Mouse (Mus musculus) neural tube, embryonic 11.5 days (tissue): ENCODE data around the gene Ssbp3. TPM values are rescaled to one million over a fixed set of nuclear protein-coding genes. Genes with fewer than 3 reads are reported as not detected.

Source experiments
- ATAC-seq: fragments of 200-750 bp; cut with Nextera tagmentation; 2 replicates; pipeline ENCODE4 v1.8.0; 2017; ENCODE audit warnings: moderate number of reproducible peaks, mild to moderate bottlenecking, moderate TSS enrichment, moderate library complexity; ENCODE audit not compliant: insufficient read depth, low FRiP score, low TSS enrichment
- DNase-seq: peaks from one replicate; pipeline ENCODE4 v3.0.0-alpha.2; 2015; ENCODE audit warnings: low spot score
- H3K27ac ChIP-seq: fragments of 300-500 bp; sonication (generic); 2 replicates; pipeline ENCODE4 v1.5.1; 2014; ENCODE audit warnings: low read depth, mild to moderate bottlenecking, low read length
- H3K27me3 ChIP-seq: fragments of 300-500 bp; sonication (generic); 2 replicates; pipeline ENCODE4 v1.6.1; 2014; ENCODE audit warnings: mild to moderate bottlenecking, low read length, mixed read lengths; ENCODE audit not compliant: control insufficient read depth, insufficient read depth
- H3K36me3 ChIP-seq: fragments of 300-500 bp; sonication (generic); 2 replicates; pipeline ENCODE4 v1.6.1; 2014; ENCODE audit warnings: mild to moderate bottlenecking, low read length, moderate library complexity, mixed read lengths; ENCODE audit not compliant: control insufficient read depth, insufficient read depth
- H3K4me1 ChIP-seq: fragments of 300-500 bp; sonication (generic); 2 replicates; pipeline ENCODE4 v1.6.1; 2014; ENCODE audit warnings: low read length, mixed read lengths; ENCODE audit not compliant: control insufficient read depth, insufficient read depth
- H3K4me2 ChIP-seq: fragments of 300-500 bp; sonication (generic); 2 replicates; pipeline ENCODE4 v1.6.1; 2014; ENCODE audit warnings: low read depth, mild to moderate bottlenecking, moderate library complexity
- H3K4me3 ChIP-seq: fragments of 300-500 bp; sonication (generic); 2 replicates; pipeline ENCODE4 v1.5.1; 2014; ENCODE audit warnings: low read depth, low read length
- H3K9ac ChIP-seq: fragments of 300-500 bp; sonication (generic); 2 replicates; pipeline ENCODE4 v1.6.1; 2014; ENCODE audit warnings: mild to moderate bottlenecking, low read length
- H3K9me3 ChIP-seq: fragments of 300-500 bp; sonication (generic); 2 replicates; pipeline ENCODE4 v1.6.1; 2016; ENCODE audit warnings: low read length; ENCODE audit not compliant: control insufficient read depth
- WGBS: fragments of 180-500 bp; shearing (Covaris S2); extraction: QIAGEN DNeasy Blood & Tissue Kit; methylation state at CpG from one replicate; pipeline ENCODE4 v1.1.7; 2014; 5-methylcytosine and 5-hydroxymethylcytosine counted together
- polyA plus RNA-seq: library from polyadenylated mRNA; unstranded; fragments of >200 nt; fragmentation: Nextera tagmentation; extraction: Ambion mirVana; gene quantifications from 2 replicates; pipeline ENCODE4 v1.2.1, GENCODE M21; 2014

The Ssbp3 gene
- polyA plus RNA-seq, 1 experiment from 2014 or later = 145 TPM

DNA sequence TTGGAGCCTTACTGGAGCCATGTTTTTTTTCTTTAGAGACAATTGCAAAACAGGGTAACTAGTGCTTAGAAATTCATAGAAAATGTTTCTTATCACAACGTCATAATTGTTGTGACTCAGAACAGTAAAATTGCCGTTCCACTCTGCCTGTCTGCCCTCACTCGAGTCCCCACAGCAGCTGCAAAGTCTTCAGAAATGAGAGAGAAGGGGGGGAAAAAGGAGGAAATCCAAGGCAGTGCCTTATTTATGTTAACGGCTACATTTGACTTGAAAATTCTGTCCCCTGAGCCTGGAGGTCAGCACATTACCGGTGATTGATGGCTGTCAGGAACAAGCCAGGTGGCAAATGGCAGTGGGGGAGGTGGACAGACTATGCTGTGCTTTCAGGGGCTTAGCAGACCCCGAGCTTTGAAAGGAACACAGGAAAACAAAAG lies 66.7 kb downstream of the Ssbp3 start:
- Histone ChIP-seq H3K4me2 (0 out of 2 replicates have a peak overlapping the region, but pooled peaks have one; percentile 1), H3K36me3 (no peaks in the 10 kb centered on the region; the same call in 1 of the 2 replicates), H3K9me3 (no peaks in the 10 kb centered on the region), H3K4me1 (peaks cover 85% of the 10 kb centered on the region), H3K27ac (peak overlapping the region; percentile 76), H3K4me3 (no peak overlapping the region), H3K9ac (no peak overlapping the region), H3K27me3 (no peaks in the 10 kb centered on the region)
- DNase-seq (peak; percentile 80), ATAC-seq (peak; percentile 79)
- WGBS = 2% methylated on average over 6 of the region's 6 CpGs

DNA sequence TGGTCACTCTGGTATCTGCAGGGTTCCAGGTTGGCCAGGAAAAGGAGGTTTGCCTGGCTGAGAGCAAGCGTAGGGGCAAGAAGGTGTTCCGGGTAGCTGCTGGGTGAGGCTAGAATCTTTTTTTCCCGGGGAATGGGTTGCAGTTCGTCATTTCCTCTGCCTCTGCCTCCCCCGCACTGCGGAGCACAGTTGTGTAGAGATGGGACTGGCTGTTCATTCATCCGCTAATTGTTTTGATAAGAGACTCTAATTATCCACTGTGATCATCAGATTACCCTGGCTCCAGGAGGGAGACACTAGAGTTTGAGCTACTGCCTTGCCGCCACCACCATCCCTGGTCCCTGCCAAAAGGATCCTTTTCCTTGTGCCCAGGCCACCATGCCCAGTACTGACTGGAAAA lies 67.9 kb downstream of the Ssbp3 start:
- no peak overlapping the region for H3K9ac ChIP-seq
- whole genome bisulfite sequencing = 44% methylated on average over 8 of the region's 8 CpGs

DNA sequence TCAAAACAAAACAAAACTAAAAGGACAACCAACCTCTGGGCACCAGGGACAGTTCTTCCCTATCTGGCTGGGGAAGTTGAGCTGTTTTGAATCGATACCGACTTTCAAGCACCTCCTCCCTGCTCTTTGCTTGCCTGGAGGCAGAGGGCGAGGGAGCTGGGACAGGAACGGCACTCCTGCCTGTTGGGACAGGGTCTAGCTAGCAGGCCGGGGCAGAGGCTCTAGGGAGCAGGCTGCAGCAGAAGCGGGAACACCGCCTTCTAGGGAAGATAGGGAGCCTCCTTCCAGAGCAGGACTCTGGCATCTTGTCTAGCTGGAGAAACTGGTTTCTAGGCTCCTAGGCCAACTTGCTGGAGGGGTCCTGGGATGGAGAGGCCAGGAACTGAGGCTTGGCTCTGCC lies 70.2 kb downstream of the Ssbp3 start:
- Histone ChIP-seq H3K4me2 (no peak overlapping the region), H3K27ac (no peak overlapping the region), H3K4me1 (peaks cover 90% of the 10 kb centered on the region), H3K36me3 (no peaks in the 10 kb centered on the region), H3K27me3 (no peaks in the 10 kb centered on the region), H3K9me3 (no peaks in the 10 kb centered on the region), H3K9ac (no peak overlapping the region), H3K4me3 (no peak overlapping the region)
- no peak for DNase-seq
- 40% methylated on average over 7 of the region's 7 CpGs for WGBS
- no peak for ATAC-seq

More for the DNA sequence above, 67.9 kb downstream of the Ssbp3 start:
- DNase-seq (no peak), ATAC-seq (no peak)
- Histone ChIP-seq H3K27me3 (no peaks in the 10 kb centered on the region), H3K4me2 (no peak overlapping the region), H3K36me3 (no peaks in the 10 kb centered on the region; the same call in 1 of the 2 replicates), H3K9me3 (no peaks in the 10 kb centered on the region), H3K4me1 (peaks cover 85% of the 10 kb centered on the region), H3K4me3 (no peak overlapping the region), H3K27ac (peak overlapping the region; percentile 76)

DNA sequence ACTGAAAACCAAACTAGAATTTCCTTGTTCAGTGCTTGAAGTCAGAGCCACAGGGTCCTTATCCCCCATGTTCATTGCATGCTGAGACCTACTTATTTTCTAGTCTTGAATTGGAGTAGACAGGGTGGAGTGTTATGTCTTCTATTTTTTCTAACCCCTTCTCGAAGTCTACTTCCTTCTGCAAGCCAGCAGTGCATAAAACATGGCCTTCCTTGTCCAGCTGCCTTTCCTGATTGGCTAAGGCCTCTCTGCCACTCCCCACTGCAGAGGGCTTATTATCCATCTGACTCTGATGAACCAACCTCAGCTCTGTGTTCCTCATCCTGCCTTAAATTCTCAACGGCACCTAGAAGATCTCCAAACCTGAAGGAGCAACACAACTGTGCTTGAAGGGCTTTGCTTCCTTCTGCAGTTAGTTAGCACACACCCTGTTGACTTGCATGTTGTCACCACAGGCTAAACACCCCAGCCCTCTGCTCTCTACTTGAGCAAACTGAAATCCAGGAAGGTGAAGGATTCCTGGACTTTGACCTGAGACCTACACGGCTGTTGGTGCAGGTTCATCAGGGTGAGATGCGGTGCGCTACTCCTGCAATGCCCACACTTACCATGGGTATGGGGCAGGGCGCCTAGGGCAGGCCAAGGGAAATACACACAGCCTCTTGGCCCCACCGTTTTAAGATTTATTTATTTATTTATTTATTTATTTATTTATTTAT lies 71.0 kb downstream of the Ssbp3 start:
- Histone ChIP-seq H3K4me2 (no peak overlapping the region), H3K9ac (no peak overlapping the region), H3K9me3 (no peaks in the 10 kb centered on the region), H3K36me3 (no peaks in the 10 kb centered on the region), H3K27ac (no peak overlapping the region), H3K4me1 (peaks cover 90% of the 10 kb centered on the region), H3K4me3 (no peak overlapping the region), H3K27me3 (no peaks in the 10 kb centered on the region)
- WGBS = 76% methylated on average over 7 of the region's 7 CpGs
- DNase-seq (no peak), ATAC-seq (no peak)

DNA sequence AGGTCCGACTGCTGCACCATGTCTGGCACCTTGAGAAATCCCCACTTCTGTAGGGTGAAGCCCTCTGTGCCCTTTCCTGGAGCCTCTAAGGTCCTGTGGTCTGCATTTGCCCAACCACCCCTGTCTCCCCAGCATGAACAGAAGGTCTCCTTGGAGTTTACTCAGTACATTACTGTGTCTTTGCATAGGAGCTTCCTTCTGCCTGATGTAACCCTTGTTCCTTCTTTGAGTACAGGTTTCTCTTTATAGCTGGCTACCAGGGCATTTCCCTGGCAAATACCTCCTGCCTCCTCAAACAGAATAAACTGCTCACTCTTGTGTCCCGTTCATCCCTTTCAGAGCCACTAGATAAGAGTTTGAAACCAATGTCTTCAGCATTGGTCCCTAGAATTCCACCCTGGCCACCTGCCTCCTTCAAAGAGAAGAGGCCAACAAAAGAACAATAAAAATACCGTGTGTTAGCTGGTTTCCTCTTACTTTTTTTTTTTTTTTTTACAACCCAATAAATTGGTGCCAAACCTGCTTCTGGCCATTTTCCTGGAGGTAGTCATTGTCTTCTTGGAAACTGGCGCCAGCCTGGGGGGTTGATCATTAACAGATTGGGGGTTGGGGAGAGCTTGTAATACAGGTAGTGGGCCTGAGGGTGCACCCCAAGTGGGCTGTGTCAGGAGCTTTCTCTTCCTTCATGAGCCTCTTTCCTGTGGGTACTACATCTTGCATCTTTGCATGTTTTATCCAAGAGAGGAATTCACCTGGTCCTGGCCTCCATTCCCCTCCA lies 72.0 kb downstream of the Ssbp3 start:
- 29% methylated on average over 4 of the region's 4 CpGs for WGBS
- Histone ChIP-seq H3K36me3 (no peaks in the 10 kb centered on the region), H3K27me3 (no peaks in the 10 kb centered on the region), H3K4me3 (no peak overlapping the region), H3K4me2 (no peak overlapping the region), H3K27ac (peak overlapping the region; percentile 35; the same call in 1 of the 2 replicates), H3K9ac (no peak overlapping the region), H3K9me3 (no peaks in the 10 kb centered on the region), H3K4me1 (peaks cover 91% of the 10 kb centered on the region)
- ATAC-seq (no peak), DNase-seq (no peak)

DNA sequence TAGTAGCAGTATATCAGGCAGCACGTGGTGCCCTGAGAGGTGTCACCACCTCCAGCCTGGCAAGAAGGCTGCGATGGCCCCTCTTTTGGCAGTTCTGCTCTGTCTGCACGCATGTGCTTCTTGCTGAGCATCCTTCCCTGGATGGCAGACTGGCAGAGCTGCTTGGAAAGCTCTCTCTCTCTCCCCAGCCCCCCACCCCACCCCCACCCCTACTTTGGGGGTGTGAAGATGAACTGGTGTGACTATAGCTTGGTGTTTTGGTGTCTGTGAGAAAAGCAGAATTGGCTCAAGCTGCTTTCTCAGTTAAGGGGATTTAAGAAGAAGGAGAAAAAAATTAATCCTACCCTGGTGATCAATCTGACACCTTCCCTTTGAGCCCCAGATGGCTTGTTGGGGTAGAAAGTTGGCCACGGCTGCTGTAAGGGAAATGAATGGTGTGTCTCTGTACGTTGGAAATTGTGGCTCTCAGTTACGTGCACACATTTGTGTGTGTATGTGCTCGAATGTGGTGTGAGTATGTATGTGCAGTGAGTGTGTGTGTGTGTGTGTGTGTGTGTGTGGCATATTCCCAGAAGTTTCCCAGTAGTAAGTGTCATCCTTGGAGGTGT lies 73.5 kb downstream of the Ssbp3 start:
- Histone ChIP-seq H3K27ac (peak overlapping the region; percentile 56), H3K4me1 (peaks cover 92% of the 10 kb centered on the region), H3K4me2 (no peak overlapping the region), H3K9me3 (no peaks in the 10 kb centered on the region), H3K4me3 (no peak overlapping the region), H3K36me3 (no peaks in the 10 kb centered on the region), H3K27me3 (no peaks in the 10 kb centered on the region), H3K9ac (no peak overlapping the region)
- 50% methylated on average over 7 of the region's 7 CpGs for WGBS
- DNase-seq (no peak), ATAC-seq (no peak)

DNA sequence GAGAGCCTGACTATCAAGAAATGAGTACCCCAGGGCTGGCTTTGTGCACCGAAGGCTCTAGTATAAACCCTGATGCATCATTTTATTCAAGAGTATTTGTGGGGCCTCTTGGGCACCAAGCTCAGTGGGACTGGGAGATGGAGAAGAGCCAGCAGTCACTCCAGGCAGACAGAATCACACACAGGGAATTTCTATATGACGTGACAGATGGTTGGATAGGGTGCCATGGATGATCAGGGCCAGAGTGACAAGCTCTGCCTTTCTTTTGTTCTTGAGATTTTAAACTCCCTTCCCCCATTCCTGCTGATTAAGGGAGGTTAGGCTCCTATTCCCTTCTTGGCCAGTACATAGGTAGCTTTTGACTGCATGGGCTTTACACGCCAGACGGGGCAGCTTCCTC lies 74.8 kb downstream of the Ssbp3 start:
- no peak for DNase-seq
- Histone ChIP-seq H3K4me2 (no peak overlapping the region), H3K27me3 (no peaks in the 10 kb centered on the region), H3K9me3 (no peaks in the 10 kb centered on the region), H3K4me1 (peaks cover 90% of the 10 kb centered on the region), H3K9ac (peak overlapping the region; percentile 49), H3K4me3 (no peak overlapping the region), H3K27ac (peak overlapping the region; percentile 87), H3K36me3 (no peaks in the 10 kb centered on the region)
- WGBS = 72% methylated on average over 4 of the region's 4 CpGs
- ATAC-seq = no peak

DNA sequence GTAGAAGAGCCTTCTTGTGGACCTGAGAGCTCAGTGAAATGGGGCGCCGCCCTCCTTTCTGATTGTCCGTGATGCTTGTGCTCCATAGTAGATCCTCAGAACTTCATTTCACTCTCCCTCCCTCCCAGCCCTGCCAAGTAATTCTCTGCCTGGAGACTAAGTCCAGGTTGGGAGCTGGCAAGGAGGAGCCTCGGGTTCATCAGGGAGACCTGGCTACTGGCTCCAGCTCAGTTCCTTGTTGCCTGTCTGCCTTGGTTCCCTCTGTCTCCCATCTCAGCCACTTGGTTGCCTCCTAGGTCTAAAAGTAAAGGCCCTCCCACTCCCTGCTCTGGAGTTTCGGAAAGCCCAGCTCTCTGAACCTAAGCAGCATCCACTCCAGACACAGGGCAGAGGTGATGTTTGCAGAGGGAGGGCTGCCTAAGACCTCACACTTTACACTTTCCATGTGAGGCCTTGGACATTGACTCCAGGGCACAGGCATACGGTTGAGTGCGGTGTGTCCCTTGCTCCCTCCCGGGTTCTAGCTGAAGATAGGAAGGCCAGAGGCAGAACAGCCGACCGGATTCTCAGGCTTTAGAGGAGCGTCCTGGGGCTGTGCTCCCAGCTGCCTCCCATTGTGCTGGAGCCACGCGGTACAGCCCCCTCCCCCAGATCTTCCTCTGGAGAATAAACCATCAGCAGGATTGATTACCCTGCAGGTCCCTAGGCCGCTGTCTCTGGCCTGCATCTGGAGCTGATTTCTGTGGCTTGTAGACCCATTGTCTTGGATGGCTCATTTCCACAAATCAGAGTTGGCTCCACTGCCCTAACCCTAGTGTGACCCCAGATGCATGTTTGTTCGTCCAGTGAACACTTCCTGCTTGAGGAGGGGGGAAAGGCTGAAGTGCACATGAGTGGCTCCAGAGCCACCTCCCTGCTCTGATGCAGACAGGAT lies 75.7 kb downstream of the Ssbp3 start:
- WGBS = 17% methylated on average over 15 of the region's 15 CpGs
- Histone ChIP-seq H3K27ac (peak overlapping the region; percentile 87), H3K9me3 (no peaks in the 10 kb centered on the region), H3K4me2 (peak overlapping the region; percentile 27; the same call in 1 of the 2 replicates), H3K4me1 (peaks cover 87% of the 10 kb centered on the region), H3K4me3 (no peak overlapping the region), H3K9ac (peak overlapping the region; percentile 49), H3K27me3 (no peaks in the 10 kb centered on the region), H3K36me3 (no peaks in the 10 kb centered on the region)
- DNase-seq (peak; percentile 83), ATAC-seq (peak; percentile 64)
